Mouse (Mus musculus) hematopoietic stem cell, adult 5-6 weeks (primary cell): ENCODE data around the gene H2-Q1. TPM values are rescaled to one million over a fixed set of nuclear protein-coding genes. Genes with fewer than 3 reads are reported as not detected.
"Not testable (repeated sequence)": the region's sequence is repeated elsewhere in the genome, so short reads cannot be mapped to it uniquely, and the experiment has no call there.

ENCODE experiments used
- ATAC-seq, 2 experiments: fragments of 125-278 bp in 1 of 2; replicated peaks in 1 of 2; 2 replicates each; pipeline ENCODE4 v1.8.0; 2016 to 2017; ENCODE audit warnings: inconsistent platforms in 2 of 2, mild to moderate bottlenecking in 2 of 2, moderate number of reproducible peaks in 2 of 2, low read depth in 1 of 2, moderate TSS enrichment in 1 of 2; ENCODE audit not compliant: low FRiP score in 2 of 2, poor library complexity in 2 of 2, severe bottlenecking in 2 of 2, insufficient read depth in 1 of 2, low TSS enrichment in 1 of 2
- total RNA-seq: library from RNA; stranded (forward); fragments of 172-1452, 232-1000 nt; gene quantifications from 2 replicates; pipeline ENCODE4 v1.2.3, GENCODE M21; 2017

H2-Q1 gene
- 0.25 TPM in 1 of 2 replicates, not detected in the other for total RNA-seq

- ATAC-seq = no peak
These were observed at the start of gene H2-Q1 for GRCm38 (mm10) chr17:35320327-35321081. TSS of gene H2-Q1 (plus strand) at chr17:35320405.

- no peak for ATAC-seq
These were observed 48.0 kb upstream of the H2-Q1 start for GRCm38 (mm10) chr17:35272249-35272648.

GRCm38 (mm10) chr17:35274770-35275169 is 45.4 kb upstream of the H2-Q1 start:
- ATAC-seq = peak; percentile 71 to 83

GRCm38 (mm10) chr17:35276304-35276864 is 43.8 kb upstream of the H2-Q1 start:
- no peak for ATAC-seq

GRCm38 (mm10) chr17:35278049-35278448 is 42.2 kb upstream of the H2-Q1 start:
- ATAC-seq = no peak

- no peak for ATAC-seq
These were observed 41.1 kb upstream of the H2-Q1 start for GRCm38 (mm10) chr17:35278957-35279688.

- ATAC-seq = no peak
These were observed 39.9 kb upstream of the H2-Q1 start for GRCm38 (mm10) chr17:35280276-35280675.

- ATAC-seq = no peak
These were observed 34.8 kb upstream of the H2-Q1 start for GRCm38 (mm10) chr17:35285431-35285830.

- ATAC-seq = peak in 1 of 2 experiments; percentile 42; a peak in 1 of 4 replicates
These were observed 24.4 kb upstream of the H2-Q1 start for GRCm38 (mm10) chr17:35295796-35296195.

GRCm38 (mm10) chr17:35300261-35300945 is 19.8 kb upstream of the H2-Q1 start:
- not testable (repeated sequence) for ATAC-seq

GRCm38 (mm10) chr17:35301645-35302258 is 18.5 kb upstream of the H2-Q1 start:
- peak; percentile 42 to 72 for ATAC-seq

GRCm38 (mm10) chr17:35303271-35303670 is 16.9 kb upstream of the H2-Q1 start:
- ATAC-seq = no peak

- ATAC-seq = no peak
These were observed 16.4 kb upstream of the H2-Q1 start for GRCm38 (mm10) chr17:35303756-35304350.

GRCm38 (mm10) chr17:35304478-35304877 is 15.7 kb upstream of the H2-Q1 start:
- no peak for ATAC-seq

- ATAC-seq = not testable (repeated sequence)
These were observed 15.3 kb upstream of the H2-Q1 start for GRCm38 (mm10) chr17:35304921-35305320.

- ATAC-seq = no peak
These were observed 1.5 kb upstream of the H2-Q1 start for GRCm38 (mm10) chr17:35318671-35319070.

GRCm38 (mm10) chr17:35325124-35325523 is 4.9 kb downstream of the H2-Q1 start:
- ATAC-seq = not testable (repeated sequence)
